Mouse (Mus musculus) heart, embryonic 14.5 days (tissue): ENCODE measurements around the gene Katnbl1. TPM values are rescaled to one million over a fixed set of nuclear protein-coding genes. Genes with fewer than 3 reads are reported as not detected.
A peak's percentile ranks its signal among the peaks of the same experiment; 100 is the strongest.

Experiments used
- ATAC-seq: fragments of 200-750 bp; cut with Nextera tagmentation; 2 replicates; pipeline ENCODE4 v1.8.0; 2017; ENCODE audit warnings: low read depth, moderate TSS enrichment; ENCODE audit not compliant: insufficient number of reproducible peaks, insufficient read depth, low FRiP score
- H3K27ac ChIP-seq, 2 experiments: fragments of 200-500 bp in 1 of 2; fragments of 300-500 bp in 1 of 2; sonication (generic) in 1 of 2; replicated peaks in 1 of 2; 2 replicates each; pipeline ENCODE4 v1.5.1; 2012 to 2014; ENCODE audit warnings: low read depth in 2 of 2, low read length in 2 of 2, control low read depth in 1 of 2, mild to moderate bottlenecking in 1 of 2, mixed read lengths in 1 of 2; ENCODE audit not compliant: control insufficient read depth in 1 of 2, insufficient read depth in 1 of 2
- H3K27me3 ChIP-seq: fragments of 300-500 bp; sonication (generic); 2 replicates; pipeline ENCODE4 v1.6.1; 2014; ENCODE audit warnings: mild to moderate bottlenecking, low read length, control low read depth; ENCODE audit not compliant: control insufficient read depth, insufficient read depth
- H3K36me3 ChIP-seq: fragments of 300-500 bp; sonication (generic); 2 replicates; pipeline ENCODE4 v1.6.1; 2014; ENCODE audit warnings: mild to moderate bottlenecking, control low read depth, low read length, mixed read lengths; ENCODE audit not compliant: control insufficient read depth, insufficient read depth
- H3K4me1 ChIP-seq, 2 experiments: fragments of 200-500 bp in 1 of 2; fragments of 300-500 bp in 1 of 2; sonication (generic) in 1 of 2; 2 replicates each; pipeline ENCODE4 v1.6.1; 2012 to 2014; ENCODE audit warnings: low read length in 2 of 2, control low read depth in 1 of 2, mixed read lengths in 1 of 2; ENCODE audit not compliant: control insufficient read depth in 2 of 2, insufficient read depth in 2 of 2
- H3K4me2 ChIP-seq: fragments of 300-500 bp; sonication (generic); 2 replicates; pipeline ENCODE4 v1.6.1; 2014; ENCODE audit warnings: mild to moderate bottlenecking, low read length
- H3K4me3 ChIP-seq, 2 experiments: fragments of 200-500 bp in 1 of 2; fragments of 300-500 bp in 1 of 2; sonication (generic) in 1 of 2; 2 replicates each; pipeline ENCODE4 v1.5.1; 2012 to 2014; ENCODE audit warnings: low read length in 2 of 2, mild to moderate bottlenecking in 2 of 2, control low read depth in 1 of 2, low read depth in 1 of 2, moderate library complexity in 1 of 2; ENCODE audit not compliant: control insufficient read depth in 1 of 2, insufficient read depth in 1 of 2
- H3K9ac ChIP-seq: fragments of 300-500 bp; sonication (generic); 2 replicates; pipeline ENCODE4 v1.6.1; 2014; ENCODE audit warnings: mild to moderate bottlenecking, low read length
- H3K9me3 ChIP-seq: fragments of 300-500 bp; sonication (generic); 2 replicates; pipeline ENCODE4 v1.6.1; 2016; ENCODE audit warnings: low read length, control low read depth; ENCODE audit not compliant: control insufficient read depth
- WGBS: fragments of 180-500 bp; shearing (Covaris S2); extraction: QIAGEN DNeasy Blood & Tissue Kit; methylation state at CpG from one replicate; pipeline ENCODE4 v1.1.7; 2014; 5-methylcytosine and 5-hydroxymethylcytosine counted together
- polyA plus RNA-seq: library from polyadenylated mRNA; unstranded; fragments of >200 nt; fragmentation: Nextera tagmentation; extraction: Ambion mirVana; gene quantifications from 2 replicates; pipeline ENCODE4 v1.2.1, GENCODE M21; 2014

The Katnbl1 gene
- polyA plus RNA-seq: 22.4 and 24.1 TPM in 2 replicates

DNA sequence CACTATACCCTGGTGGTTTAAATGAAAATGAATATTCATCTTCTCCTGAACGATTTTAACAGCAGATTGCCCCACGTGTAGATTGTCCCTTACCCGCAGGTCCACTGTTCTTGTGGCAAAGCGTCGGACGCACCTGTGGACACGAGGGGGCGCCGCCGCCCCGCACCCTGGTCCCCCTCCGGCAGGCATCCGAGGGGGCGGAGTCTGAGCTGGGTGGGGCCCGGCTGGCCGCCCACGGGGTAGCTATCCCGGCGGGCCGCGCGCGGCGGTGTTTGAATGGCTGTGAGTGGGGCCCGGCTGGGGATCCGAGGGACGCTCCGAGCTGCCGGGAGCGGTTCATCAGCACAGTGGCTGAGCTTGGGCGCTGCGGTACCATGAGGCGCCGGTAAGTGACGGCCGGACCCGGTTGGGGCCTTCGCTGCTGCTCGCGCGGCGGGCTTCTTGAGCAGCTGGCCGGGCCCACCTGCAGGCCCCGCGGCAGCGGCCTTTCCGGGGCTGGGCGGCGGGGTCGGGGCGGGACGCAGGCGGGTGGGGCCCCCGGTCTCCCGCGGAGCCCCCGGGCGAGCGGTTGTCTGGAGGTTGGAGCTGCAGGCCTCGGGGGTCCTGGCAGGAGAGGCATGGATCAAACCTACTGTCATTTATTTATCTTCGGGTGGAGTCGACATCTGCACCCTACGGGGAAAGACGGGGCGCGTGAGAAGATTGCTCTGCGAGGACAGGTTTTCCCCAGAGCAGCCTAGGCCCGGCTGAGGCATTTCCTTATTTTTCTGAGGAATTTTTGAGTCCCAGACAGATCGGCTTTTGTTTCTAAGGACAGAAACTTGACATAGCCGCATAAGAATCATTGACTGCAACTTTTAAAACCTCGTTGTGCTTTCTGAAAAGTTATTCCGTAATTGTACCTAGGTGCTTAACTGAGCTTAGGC lies at the start of gene Katnbl1:
Katnbl1 (plus strand) TSS at position 239 of the 926 bp plus-strand sequence.
- peak; percentile 99 for ATAC-seq
- Histone ChIP-seq H3K4me3 (peak within 1 kb of the TSS; percentile 76 to 93), H3K36me3 (no peaks in the 10 kb centered on the region), H3K4me2 (peak within 1 kb of the TSS; percentile 78), H3K9me3 (no peaks in the 10 kb centered on the region), H3K9ac (peak within 1 kb of the TSS; percentile 96), H3K27me3 (no peaks in the 10 kb centered on the region), H3K27ac (peak within 1 kb of the TSS; percentile 63 to 83), H3K4me1 (peaks cover 0 to 7% of the 10 kb centered on the region in 2 experiments; a peak in 2 of 4 replicates)
- WGBS: under 1% methylated on average over 72 of the region's 72 CpGs

GRCm38 (mm10) chr2:112332051-112332898 lies 46.7 kb upstream of the Katnbl1 start:
- Histone ChIP-seq H3K27me3 (no peaks in the 10 kb centered on the region), H3K9me3 (no peaks in the 10 kb centered on the region), H3K4me2 (no peak overlapping the region), H3K4me3 (no peak overlapping the region), H3K36me3 (peaks cover 42% of the 10 kb centered on the region), H3K27ac (peak overlapping the region in 1 of 2 experiments; percentile 17; a peak in 1 of 4 replicates), H3K9ac (no peak overlapping the region), H3K4me1 (peaks cover 3 to 9% of the 10 kb centered on the region in 2 experiments; a peak in 3 of 4 replicates)
- no peak; the same call in 1 of the 2 replicates for ATAC-seq
- WGBS: 39% methylated on average over 4 of the region's 4 CpGs

DNA sequence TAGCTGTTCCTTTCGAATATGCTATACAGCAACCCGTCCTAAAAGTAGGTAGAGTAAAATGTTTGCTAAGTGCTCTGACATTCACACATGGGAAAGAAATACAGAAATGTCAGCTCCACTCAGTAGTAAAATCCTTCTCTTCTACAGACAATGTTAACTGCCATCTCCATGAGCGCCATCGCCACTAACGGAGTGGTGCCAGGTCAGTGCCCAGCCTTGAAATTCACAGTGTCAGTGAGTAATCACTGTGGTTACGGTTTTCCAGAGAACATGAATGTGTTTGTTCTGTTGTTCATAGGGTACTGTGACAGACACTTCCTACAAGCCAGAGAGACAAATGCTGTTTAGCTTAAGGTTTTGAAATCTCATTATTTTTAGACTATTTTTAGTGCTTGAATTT lies 41.8 kb upstream of the Katnbl1 start:
- WGBS: 94% methylated on average over 6 of the region's 6 CpGs
- Histone ChIP-seq H3K4me1 (peaks cover 1 to 4% of the 10 kb centered on the region in 2 experiments; a peak in 3 of 4 replicates), H3K9ac (no peak overlapping the region), H3K36me3 (peaks cover 89% of the 10 kb centered on the region), H3K27ac (no peak overlapping the region), H3K27me3 (no peaks in the 10 kb centered on the region), H3K4me2 (no peak overlapping the region), H3K4me3 (no peak overlapping the region), H3K9me3 (no peaks in the 10 kb centered on the region)
- ATAC-seq: no peak

GRCm38 (mm10) chr2:112339736-112340135 lies 39.3 kb upstream of the Katnbl1 start:
- H3K27me3 ChIP-seq: no peaks in the 10 kb centered on the region
- H3K4me3 ChIP-seq: no peak overlapping the region
- no peaks in the 10 kb centered on the region for H3K4me1 ChIP-seq
- no peak for ATAC-seq
- no peak overlapping the region for H3K4me2 ChIP-seq
- peaks cover 87% of the 10 kb centered on the region for H3K36me3 ChIP-seq
- H3K9me3 ChIP-seq: no peaks in the 10 kb centered on the region
- WGBS: 92% methylated on average over 2 of the region's 2 CpGs
- no peak overlapping the region for H3K9ac ChIP-seq
- H3K27ac ChIP-seq: no peak overlapping the region

DNA sequence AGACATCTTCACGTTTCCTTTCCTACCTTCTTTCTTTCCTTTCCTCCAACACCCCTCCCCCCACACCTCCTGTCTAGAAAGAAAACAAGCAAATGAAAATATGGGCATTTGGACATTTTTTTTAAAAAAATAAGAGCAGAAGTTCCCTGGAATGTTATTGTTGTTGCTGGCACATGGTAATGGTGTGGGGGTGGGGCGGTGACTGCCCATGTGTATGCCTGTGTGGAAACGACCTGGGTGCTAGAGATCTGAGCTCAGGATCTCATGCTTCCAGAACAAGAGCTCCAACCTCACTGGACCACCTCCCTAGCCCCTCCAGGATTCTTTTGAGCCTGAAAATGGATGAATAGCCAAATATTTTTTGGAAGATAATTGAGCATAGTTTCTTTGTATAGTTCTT lies 37.9 kb upstream of the Katnbl1 start:
- peaks cover 85% of the 10 kb centered on the region for H3K36me3 ChIP-seq
- 70% methylated on average over 3 of the region's 3 CpGs for WGBS
- no peaks in the 10 kb centered on the region for H3K9me3 ChIP-seq
- H3K9ac ChIP-seq: no peak overlapping the region
- H3K4me1 ChIP-seq: no peaks in the 10 kb centered on the region
- no peak overlapping the region for H3K4me2 ChIP-seq
- no peak for ATAC-seq
- H3K27ac ChIP-seq: no peak overlapping the region
- no peaks in the 10 kb centered on the region for H3K27me3 ChIP-seq
- no peak overlapping the region for H3K4me3 ChIP-seq

DNA sequence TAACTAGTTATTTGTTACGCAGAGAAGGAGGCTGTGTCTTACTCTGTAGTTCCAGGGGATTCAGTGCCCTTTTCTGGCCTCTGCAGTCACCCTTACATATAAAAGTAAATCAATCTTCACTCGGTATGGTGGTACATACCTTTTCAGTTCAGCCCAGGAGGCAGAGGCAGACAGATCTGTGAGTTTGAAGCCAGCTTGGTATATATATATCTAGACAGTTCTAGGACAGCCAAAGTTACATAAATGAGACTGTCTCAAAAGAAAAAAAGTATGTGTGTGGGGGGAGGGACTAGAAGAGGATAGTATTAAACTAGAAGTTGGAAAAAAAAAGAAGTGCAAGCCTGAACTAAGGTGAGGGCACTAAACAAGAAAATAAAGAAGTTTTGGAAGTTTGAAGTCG lies 30.8 kb upstream of the Katnbl1 start:
- Histone ChIP-seq H3K4me2 (no peak overlapping the region), H3K27ac (no peak overlapping the region), H3K4me3 (no peak overlapping the region), H3K36me3 (peaks cover 89% of the 10 kb centered on the region), H3K4me1 (no peaks in the 10 kb centered on the region), H3K9ac (no peak overlapping the region), H3K9me3 (no peaks in the 10 kb centered on the region), H3K27me3 (no peaks in the 10 kb centered on the region)
- WGBS: 90% methylated on average over 3 of the region's 3 CpGs
- no peak for ATAC-seq

DNA sequence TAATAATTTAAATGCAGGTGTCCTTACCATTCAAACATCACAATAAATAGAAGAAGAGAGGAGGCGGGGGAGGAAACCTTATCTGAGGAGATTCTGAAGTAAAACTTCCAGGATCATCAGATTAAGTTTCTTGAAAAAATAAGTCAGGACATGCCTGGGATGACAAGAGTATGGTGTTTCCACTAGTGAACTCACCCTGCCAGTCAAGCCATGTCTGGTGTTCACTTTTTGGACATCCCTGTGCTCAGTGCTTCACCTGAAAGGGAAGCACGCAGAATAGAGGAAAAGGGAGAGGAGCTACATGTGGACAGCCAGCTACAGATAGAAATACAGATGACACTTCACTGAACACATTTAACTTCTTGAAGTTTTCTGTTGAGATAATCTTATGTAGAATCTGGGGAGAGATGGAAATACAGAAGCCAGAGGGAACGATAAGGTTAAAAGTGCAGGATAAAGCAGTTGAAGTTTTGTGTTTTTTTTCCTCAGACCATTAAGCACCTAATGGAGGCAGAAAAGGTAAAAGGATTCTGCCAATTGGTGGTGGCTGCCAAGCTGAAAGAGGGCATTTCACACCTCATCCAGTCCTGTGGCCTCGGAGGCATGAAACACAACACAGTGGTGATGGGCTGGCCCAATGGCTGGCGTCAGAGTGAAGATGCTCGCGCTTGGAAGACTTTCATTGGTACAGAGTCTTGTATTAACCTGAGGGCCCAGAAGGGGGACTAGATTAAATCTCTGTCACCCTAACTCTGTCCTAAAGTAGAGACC lies 25.1 kb upstream of the Katnbl1 start:
- Histone ChIP-seq H3K4me2 (no peak overlapping the region), H3K4me1 (no peaks in the 10 kb centered on the region), H3K27ac (no peak overlapping the region), H3K27me3 (no peaks in the 10 kb centered on the region), H3K4me3 (no peak overlapping the region), H3K9me3 (no peaks in the 10 kb centered on the region), H3K9ac (no peak overlapping the region), H3K36me3 (peaks cover 95% of the 10 kb centered on the region)
- no peak for ATAC-seq
- 86% methylated on average over 7 of the region's 7 CpGs for WGBS
